Mouse (Mus musculus): Measurements from ENCODE around the gene Stmn3. TPM values are rescaled to one million over a fixed set of nuclear protein-coding genes. Genes with fewer than 3 reads are reported as not detected.

The Stmn3 gene
- total and polyA plus RNA-seq, 3 experiments = not detected

- Histone ChIP-seq H3K9me3 (replicated peaks; ENCODE audit: insufficient read depth, low read length) (no peaks in the 10 kb centered on the region), H3K4me1 (ENCODE audit: control insufficient read depth in 1 of 2, insufficient read depth in 2 of 2, low read length in 2 of 2) (no peaks in the 10 kb centered on the region), H3K27me3 (ENCODE audit: control insufficient read depth in 1 of 2, insufficient read depth in 2 of 2, low read length in 2 of 2) (peaks cover 0 to 2% of the 10 kb centered on the region in 2 experiments; a peak in 1 of 4 replicates), H3K9ac (ENCODE audit: control insufficient read depth, low read depth, low read length, poor library complexity, severe bottlenecking) (no peak overlapping the region), H3K36me3 (ENCODE audit: control insufficient read depth in 1 of 2, insufficient read depth in 2 of 2, low read length in 2 of 2) (no peaks in the 10 kb centered on the region), H3K4me3 (ENCODE audit: control insufficient read depth in 1 of 2, insufficient read depth in 1 of 2, low read depth in 2 of 2, low read length in 2 of 2) (no peak overlapping the region), H3K79me2 (ENCODE audit: control insufficient read depth, insufficient read depth, low read length, poor library complexity) (no peaks in the 10 kb centered on the region), H3K27ac (ENCODE audit: control insufficient read depth, low read depth, low read length) (no peak overlapping the region)
- DNase-seq (ENCODE audit: low read depth, low spot score) = no peak
- TF ChIP-seq TBP (IDR thresholded peaks at IDR 0.05; ENCODE audit: low read depth, low read length) (no peak), SMC3 (IDR thresholded peaks at IDR 0.05; ENCODE audit: low read depth, low read length) (no peak), MYB (IDR thresholded peaks at IDR 0.05; ENCODE audit: low read depth, low read length) (no peak), GABPA (IDR thresholded peaks at IDR 0.05; ENCODE audit: low read depth, low read length) (no peak), RAD21 (IDR thresholded peaks at IDR 0.05; ENCODE audit: low read depth, low read length) (no peak), POLR2AphosphoS5 (IDR thresholded peaks at IDR 0.05; ENCODE audit: borderline replicate concordance, low read depth, low read length) (no peak), RCOR1 (IDR thresholded peaks at IDR 0.05; ENCODE audit: low read depth, low read length) (no peak), NRF1 (IDR thresholded peaks at IDR 0.05; ENCODE audit: insufficient read depth, low read depth, low read length, poor library complexity, severe bottlenecking) (no peak), UBTF (IDR thresholded peaks at IDR 0.05; ENCODE audit: borderline replicate concordance, insufficient read depth, low read depth, low read length) (no peak), ZC3H11A (IDR thresholded peaks at IDR 0.05; ENCODE audit: low read depth, low read length) (no peak), EP300 (IDR thresholded peaks at IDR 0.05; ENCODE audit: low read depth in 1 of 2, low read length in 2 of 2) (no peak), TCF12 (IDR thresholded peaks at IDR 0.05; ENCODE audit: low read depth, low read length) (no peak), MAZ (IDR thresholded peaks at IDR 0.05; ENCODE audit: low read depth, low read length) (no peak)
Observed at GRCm38 (mm10) chr2:181313006-181313343, 1.3 kb downstream of the Stmn3 start.

GRCm38 (mm10) chr2:181312435-181312834 lies 1.9 kb downstream of the Stmn3 start:
- no peak for TF ChIP-seq POLR2A (IDR thresholded peaks at IDR 0.05; ENCODE audit: control insufficient read depth in 1 of 2, insufficient read depth in 1 of 2, low read depth in 1 of 2, low read length in 2 of 2, poor library complexity in 1 of 2)
- no peak for TF ChIP-seq MAX (IDR thresholded peaks at IDR 0.05; ENCODE audit: low read length)
- TF ChIP-seq CTCF (IDR thresholded peaks at IDR 0.05 in 2 of 3, conservative IDR thresholded peaks at IDR 0.05 in 1 of 3; ENCODE audit: control insufficient read depth in 1 of 3, insufficient read depth in 1 of 3, low read depth in 2 of 3, low read length in 3 of 3, poor library complexity in 1 of 3, severe bottlenecking in 1 of 3) = no peak
- no peak for TF ChIP-seq CHD1 (IDR thresholded peaks at IDR 0.05; ENCODE audit: low read depth, low read length)
- TF ChIP-seq EP300 (IDR thresholded peaks at IDR 0.05; ENCODE audit: low read depth in 1 of 2, low read length in 2 of 2) = no peak
- TF ChIP-seq ZMIZ1 (IDR thresholded peaks at IDR 0.05; ENCODE audit: low read depth, low read length) = no peak
- TF ChIP-seq RAD21 (IDR thresholded peaks at IDR 0.05; ENCODE audit: low read depth, low read length) = no peak
- TF ChIP-seq ETS1 (IDR thresholded peaks at IDR 0.05; ENCODE audit: low read depth, low read length) = no peak
- TF ChIP-seq TCF12 (IDR thresholded peaks at IDR 0.05; ENCODE audit: low read depth, low read length) = no peak
- no peak for TF ChIP-seq MYB (IDR thresholded peaks at IDR 0.05; ENCODE audit: low read depth, low read length)
- no peak for TF ChIP-seq USF1 (IDR thresholded peaks at IDR 0.05; ENCODE audit: low read depth, low read length)
- TF ChIP-seq E2F4 (IDR thresholded peaks at IDR 0.05; ENCODE audit: borderline replicate concordance, low read depth, low read length) = no peak
- TF ChIP-seq BHLHE40 (IDR thresholded peaks at IDR 0.05; ENCODE audit: borderline replicate concordance, low read depth, low read length) = no peak
- no peak for TF ChIP-seq MYC (IDR thresholded peaks at IDR 0.05; ENCODE audit: low read depth, low read length)
- no peak for TF ChIP-seq RCOR1 (IDR thresholded peaks at IDR 0.05; ENCODE audit: low read depth, low read length)
- TF ChIP-seq HCFC1 (IDR thresholded peaks at IDR 0.05; ENCODE audit: low read depth, low read length) = no peak
- TF ChIP-seq MAZ (IDR thresholded peaks at IDR 0.05; ENCODE audit: low read depth, low read length) = no peak
- no peak for TF ChIP-seq ELF1 (IDR thresholded peaks at IDR 0.05; ENCODE audit: low read depth, low read length)
- Histone ChIP-seq H3K27me3 (ENCODE audit: control insufficient read depth in 1 of 2, insufficient read depth in 2 of 2, low read length in 2 of 2) (peaks cover 0 to 2% of the 10 kb centered on the region in 2 experiments; a peak in 1 of 4 replicates), H3K36me3 (ENCODE audit: control insufficient read depth in 1 of 2, insufficient read depth in 2 of 2, low read length in 2 of 2) (no peaks in the 10 kb centered on the region), H3K9me3 (replicated peaks; ENCODE audit: insufficient read depth, low read length) (no peaks in the 10 kb centered on the region), H3K9ac (ENCODE audit: control insufficient read depth, low read depth, low read length, poor library complexity, severe bottlenecking) (no peak overlapping the region), H3K4me1 (ENCODE audit: control insufficient read depth in 1 of 2, insufficient read depth in 2 of 2, low read length in 2 of 2) (no peaks in the 10 kb centered on the region), H3K4me3 (ENCODE audit: control insufficient read depth in 1 of 2, insufficient read depth in 1 of 2, low read depth in 2 of 2, low read length in 2 of 2) (no peak overlapping the region), H3K79me2 (ENCODE audit: control insufficient read depth, insufficient read depth, low read length, poor library complexity) (no peaks in the 10 kb centered on the region), H3K27ac (ENCODE audit: control insufficient read depth, low read depth, low read length) (no peak overlapping the region)
- no peak for DNase-seq (ENCODE audit: low read depth, low spot score)

Measured in MEL (cell line).